In the genomic region with DNA sequence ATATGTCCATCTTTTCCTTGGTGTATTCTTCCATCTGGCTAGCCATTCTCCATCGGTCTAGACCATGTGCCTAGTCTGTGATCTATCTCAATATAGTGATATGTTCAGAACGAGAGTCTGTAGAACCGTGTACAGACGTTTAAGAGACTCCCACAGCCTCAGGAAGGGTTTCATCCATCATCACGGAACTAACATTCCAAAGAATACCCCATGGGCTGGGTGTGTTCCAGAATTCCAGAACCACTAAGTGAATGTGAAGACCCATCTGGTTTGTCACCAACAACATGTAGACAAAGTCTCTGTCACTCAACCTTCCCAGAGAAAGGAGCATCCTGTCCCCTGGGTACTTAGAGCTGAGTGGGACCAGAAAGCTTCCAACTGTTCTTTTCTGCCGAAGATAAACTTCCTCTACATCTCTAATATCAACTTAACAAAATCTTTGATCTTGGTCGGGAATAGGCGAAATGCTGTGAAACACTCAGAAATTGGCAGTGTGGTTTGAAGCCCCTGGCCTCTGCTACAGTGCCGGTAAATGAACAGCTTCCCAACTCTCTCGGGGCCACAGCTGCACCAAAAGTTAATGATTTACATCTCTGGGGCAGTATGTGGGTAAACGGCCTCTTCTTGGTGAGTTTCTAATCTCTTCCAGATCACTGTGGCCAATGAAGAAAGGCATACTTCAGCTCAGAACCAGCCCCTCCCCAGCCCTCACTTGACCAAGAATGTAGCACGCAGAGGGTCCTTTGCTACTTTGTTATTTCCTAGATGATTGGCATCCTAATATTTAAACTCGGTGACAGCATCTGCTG, we compare ENCODE assay signal across 18 mouse cellular contexts.
DNase-seq lines count a peak whose midpoint lies in the region; ATAC-seq and TF ChIP-seq lines count a peak whose summit lies in the region.
"Had no signal": no experiment of that assay in that cellular context is flagged by ENCODE, and none has a peak within 500 bp of the region (broad histone marks: within the 10 kb centered on the region; RNA-seq: fewer than 3 reads in every experiment).

No protein-coding gene starts in this region.

- H3K4me1 ChIP-seq in liver, embryonic 15.5 days (replicated peaks): peaks cover 53% of the 10 kb centered on the region
- H3K4me1 ChIP-seq in stomach, embryonic 14.5 days (ENCODE audit: control insufficient read depth, insufficient read depth, low read length): peaks cover 26% of the 10 kb centered on the region
- H3K4me1 ChIP-seq: neural tube, embryonic 12.5 days had no signal

- ATAC-seq in liver, embryonic 15.5 days (ENCODE audit: insufficient read depth): no peak
- ATAC-seq in stomach, embryonic 14.5 days (ENCODE audit: insufficient number of reproducible peaks, insufficient read depth, low FRiP score, low read depth): peak; percentile 79

- no peak overlapping the region; the same call in 1 of the 2 replicates for H3K4me2 ChIP-seq in liver, embryonic 15.5 days
- no peak overlapping the region for H3K4me2 ChIP-seq in stomach, embryonic 14.5 days (replicated peaks; ENCODE audit: low read depth, low read length)
- H3K4me2 ChIP-seq: embryonic facial prominence, embryonic 12.5 days; hindbrain, embryonic 15.5 days; neural tube, embryonic 12.5 days had no signal

- no peaks in the 10 kb centered on the region for H3K27me3 ChIP-seq in liver, embryonic 15.5 days
- no peaks in the 10 kb centered on the region for H3K27me3 ChIP-seq in stomach, embryonic 14.5 days (ENCODE audit: control insufficient read depth, insufficient read depth, low read length)
- H3K27me3 ChIP-seq: embryonic facial prominence, embryonic 12.5 days; hindbrain, embryonic 15.5 days; neural tube, embryonic 12.5 days had no signal

- no peak for TF ChIP-seq CTCF in layer of hippocampus, adult 2 months (conservative IDR thresholded peaks at IDR 0.05)

- peak overlapping the region; percentile 36; the same call in 1 of the 2 replicates for H3K27ac ChIP-seq in layer of hippocampus, adult 2 months
- H3K27ac ChIP-seq in liver, embryonic 15.5 days (replicated peaks): 0 out of 2 replicates have a peak overlapping the region, but pooled peaks have one; percentile 33
- H3K27ac ChIP-seq in stomach, embryonic 14.5 days (ENCODE audit: low read length): peak overlapping the region; percentile 39; the same call in 1 of the 2 replicates
- H3K27ac ChIP-seq: embryonic facial prominence, embryonic 12.5 days; forebrain, embryonic 10.5 days; hindbrain, embryonic 15.5 days; macrophage; neural tube, embryonic 12.5 days had no signal

- H3K9ac ChIP-seq in liver, embryonic 15.5 days: no peak overlapping the region
- H3K9ac ChIP-seq in stomach, embryonic 14.5 days (replicated peaks; ENCODE audit: low read depth, low read length): no peak overlapping the region
- H3K9ac ChIP-seq: embryonic facial prominence, embryonic 12.5 days; hindbrain, embryonic 15.5 days; neural tube, embryonic 12.5 days had no signal

- no peaks in the 10 kb centered on the region for H3K9me3 ChIP-seq in liver, embryonic 15.5 days (replicated peaks)
- no peaks in the 10 kb centered on the region for H3K9me3 ChIP-seq in stomach, embryonic 14.5 days (ENCODE audit: control insufficient read depth, low read depth, low read length)
- H3K9me3 ChIP-seq: embryonic facial prominence, embryonic 12.5 days; forebrain, embryonic 10.5 days; hindbrain, embryonic 15.5 days; neural tube, embryonic 12.5 days had no signal

- no peaks in the 10 kb centered on the region for H3K36me3 ChIP-seq in liver, embryonic 15.5 days (replicated peaks)
- H3K36me3 ChIP-seq in stomach, embryonic 14.5 days (ENCODE audit: control insufficient read depth, insufficient read depth, low read length): no peaks in the 10 kb centered on the region
- H3K36me3 ChIP-seq: embryonic facial prominence, embryonic 12.5 days; forebrain, embryonic 10.5 days; hindbrain, embryonic 15.5 days; neural tube, embryonic 12.5 days had no signal

- H3K4me3 ChIP-seq in layer of hippocampus, adult 2 months: no peak overlapping the region
- no peak overlapping the region for H3K4me3 ChIP-seq in liver, embryonic 15.5 days (replicated peaks)
- no peak overlapping the region for H3K4me3 ChIP-seq in stomach, embryonic 14.5 days (ENCODE audit: low read depth, low read length)
- H3K4me3 ChIP-seq: embryonic facial prominence, embryonic 12.5 days; forebrain, embryonic 10.5 days; hindbrain, embryonic 15.5 days; neural tube, embryonic 12.5 days had no signal

- DNase-seq in layer of hippocampus, adult 2 months (ENCODE audit: low spot score in 2 of 2): no peak
- no peak for DNase-seq in layer of hippocampus, adult 9-11 months
- DNase-seq in kidney, adult 8-10 months: peak; percentile 49 to 58
- no peak for DNase-seq in c-Kit-positive CD71-positive TER-119-positive erythroid progenitor cells, embryonic 14.5 days (ENCODE audit: low spot score)
- DNase-seq in gastrocnemius, postnatal 10 days: no peak
- no peak for DNase-seq in frontal cortex, postnatal 25 days (ENCODE audit: low spot score in 2 of 2)
- DNase-seq: adrenal gland, postnatal 36 days; B cell, adult 2 months; cerebellum, postnatal 36 days; heart, adult 18-20 months; heart, postnatal 10 days had no signal

- WGBS in liver, embryonic 15.5 days (ENCODE audit: insufficient replicate concordance): 26% methylated on average over 13 of the region's 13 CpGs
- 45% methylated on average over 13 of the region's 13 CpGs for WGBS in stomach, embryonic 14.5 days

Comparison
In these comparisons a context has a peak if more than half of its experiments do, and no peak if none do; other contexts are left out.
1. DNase-seq: peak in kidney, adult 8-10 months (2 of 2); none in layer of hippocampus, adult 2 months (0 of 2), layer of hippocampus, adult 9-11 months (single experiment), c-Kit-positive CD71-positive TER-119-positive erythroid progenitor cells, embryonic 14.5 days (single experiment), gastrocnemius, postnatal 10 days (single experiment) and frontal cortex, postnatal 25 days (0 of 2).
2. Peak in every context shown above with its lines, with median percentiles within 50 percentile points of each other: H3K27ac ChIP-seq.